Mouse (Mus musculus) spleen, adult 18-20 months (tissue): ENCODE data around the gene Gk.
A peak's percentile ranks its signal among the peaks of the same experiment; 100 is the strongest.

Experiments
- DNase-seq, 2 experiments: peaks; one replicate each; pipeline ENCODE4 v3.0.0; 2022; ENCODE audit warnings: mixed read lengths in 2 of 2

Gk gene

GRCm38 (mm10) chrX:85776544-85777087, at the start of gene Gk:
Gene Gk (minus strand): TSS chrX:85776819.
- peak; percentile 96 for DNase-seq

- DNase-seq, result no peak
Measured at GRCm38 (mm10) chrX:85804706-85805376, 28.2 kb upstream of the Gk start.

DNA sequence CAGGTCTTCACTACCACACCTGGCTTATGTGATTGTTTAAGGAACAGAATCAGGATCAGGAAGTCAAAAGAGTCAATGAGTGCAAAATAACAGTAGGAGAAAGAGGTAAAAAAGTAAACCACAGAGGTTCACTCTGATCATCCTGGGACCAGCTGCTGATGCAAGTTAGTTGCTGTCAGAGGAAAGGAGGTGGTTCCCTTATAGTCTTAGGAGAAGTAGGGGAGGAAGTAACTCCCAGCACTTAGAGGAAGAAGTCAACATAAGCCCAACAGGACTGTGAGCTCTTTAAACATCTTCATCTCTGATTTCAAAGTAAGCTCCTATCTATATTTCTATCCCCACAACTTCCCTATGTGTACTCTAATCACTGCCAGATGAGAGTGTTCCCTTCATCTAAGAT, 26.4 kb upstream of the Gk start:
- no peak for DNase-seq

GRCm38 (mm10) chrX:85797449-85797848, 20.8 kb upstream of the Gk start:
- DNase-seq, result no peak

DNA sequence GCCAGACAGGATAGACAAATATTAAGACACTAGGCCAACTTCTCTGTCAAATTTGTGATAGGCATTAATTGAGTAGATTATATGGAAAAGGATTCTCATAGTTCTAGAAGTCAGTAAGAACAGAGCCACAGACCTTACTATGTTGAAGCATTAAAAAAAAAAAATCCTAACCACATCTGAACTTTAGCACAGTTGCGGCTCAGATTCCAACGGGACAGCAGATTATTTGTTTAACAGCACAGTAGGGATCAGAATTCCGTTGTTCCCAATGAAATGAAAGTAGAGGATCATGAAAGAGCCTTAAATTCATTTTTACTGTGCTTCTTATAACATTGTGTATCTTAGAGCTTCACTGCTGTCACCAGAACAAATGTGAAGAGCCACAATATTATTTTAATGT, 1.7 kb upstream of the Gk start:
- no peak for DNase-seq

DNA sequence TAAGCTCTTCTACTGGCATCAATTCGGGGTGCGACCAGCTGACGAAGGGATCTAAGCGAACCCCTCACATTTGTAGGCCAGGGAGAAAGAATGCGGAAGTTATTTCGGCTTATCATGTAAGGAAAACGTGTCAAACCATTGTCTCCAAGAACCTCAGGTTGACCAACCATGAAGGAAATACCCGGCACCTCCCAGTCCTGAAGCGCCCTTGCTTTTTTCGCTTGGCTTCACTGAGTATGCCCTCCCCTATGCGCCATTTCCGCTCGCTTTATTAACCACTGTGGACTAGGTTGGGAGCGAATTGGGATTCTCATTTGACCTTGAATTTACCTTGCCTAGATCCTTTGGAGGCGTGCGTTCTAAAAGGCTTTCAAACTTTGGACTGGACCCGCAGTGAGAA, 522 bp upstream of the Gk start:
- DNase-seq, result no peak

GRCm38 (mm10) chrX:85775879-85776543, 608 bp downstream of the Gk start:
- DNase-seq, result peak in 1 of 2 experiments; percentile 6

DNA sequence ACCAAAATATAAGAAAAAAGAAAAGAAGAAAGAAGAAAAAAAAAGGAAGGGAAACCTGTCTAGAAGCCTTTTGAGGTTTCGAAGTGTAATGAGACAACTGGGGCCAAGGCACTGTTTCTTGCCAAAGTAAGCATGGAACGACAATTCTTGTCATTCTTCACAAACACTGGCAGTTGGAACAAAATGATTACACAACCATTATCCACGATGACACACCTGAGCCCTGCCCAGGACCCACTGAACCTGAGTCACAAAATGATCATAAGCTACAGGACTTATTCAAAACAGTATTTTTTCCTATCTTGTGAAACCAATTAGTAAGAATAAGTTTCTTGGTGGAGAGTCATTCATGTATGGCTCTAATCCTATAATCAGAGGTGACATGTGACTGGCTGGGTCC, 5.3 kb downstream of the Gk start:
- DNase-seq, result no peak

GRCm38 (mm10) chrX:85770747-85771146, 5.9 kb downstream of the Gk start:
- no peak for DNase-seq

DNA sequence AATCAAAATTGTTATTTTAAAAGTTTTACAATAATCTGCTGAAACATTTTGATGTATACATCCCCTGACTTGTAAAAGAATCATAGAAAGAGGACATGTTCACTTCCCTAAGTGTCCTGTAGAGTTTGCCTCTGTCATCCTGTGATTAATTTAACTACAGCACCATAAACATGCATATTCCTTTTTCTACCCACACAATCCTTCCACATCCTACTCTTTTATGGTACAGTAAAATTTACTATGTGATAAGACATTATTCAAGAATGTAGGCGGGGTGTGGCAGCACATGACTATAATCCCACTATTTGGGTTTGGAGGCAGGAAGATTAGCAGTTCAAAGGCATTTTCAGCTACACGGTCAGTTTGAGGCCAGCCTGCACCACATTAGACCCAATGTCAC, 8.0 kb downstream of the Gk start:
- DNase-seq, result no peak

GRCm38 (mm10) chrX:85756005-85756404, 20.6 kb downstream of the Gk start:
- DNase-seq, result no peak

DNA sequence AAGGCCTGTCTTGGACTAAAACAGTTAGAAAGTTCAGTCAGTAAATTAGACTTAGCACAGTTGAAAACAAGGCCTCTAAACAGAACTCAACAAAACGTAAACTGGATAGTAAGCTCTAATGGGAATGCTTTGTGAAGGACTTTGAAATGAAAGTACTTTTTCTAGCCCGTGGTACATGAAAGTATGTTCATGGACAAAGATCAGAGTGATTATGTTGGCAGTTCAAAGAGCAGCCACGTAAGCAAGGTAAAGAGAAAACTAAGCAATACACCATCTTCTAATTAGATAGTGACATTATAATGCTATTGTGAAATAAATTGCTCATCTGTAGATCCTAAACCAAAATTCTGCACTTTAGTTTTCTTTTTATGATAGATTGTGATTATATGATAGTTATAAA, 32.8 kb downstream of the Gk start:
- no peak for DNase-seq

DNA sequence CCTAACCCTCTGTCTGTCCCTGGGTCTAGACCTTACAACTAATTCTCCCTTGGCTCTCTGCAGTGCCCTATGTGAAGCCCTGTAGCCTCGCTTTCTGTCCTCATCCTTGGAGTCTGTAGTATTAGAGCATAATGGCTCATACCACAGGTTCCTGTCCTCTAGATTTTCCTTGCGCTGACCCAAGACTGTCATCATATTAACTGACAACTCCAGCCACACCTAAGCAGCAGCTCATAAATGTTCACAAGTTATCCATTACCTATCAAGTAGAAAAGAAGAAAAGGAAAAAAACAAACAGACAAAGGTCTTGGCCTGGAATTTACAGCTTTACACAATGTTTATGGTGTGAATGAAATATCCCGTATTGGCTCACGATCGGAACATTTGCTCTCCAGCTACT, 43.4 kb downstream of the Gk start:
- DNase-seq, result no peak

DNA sequence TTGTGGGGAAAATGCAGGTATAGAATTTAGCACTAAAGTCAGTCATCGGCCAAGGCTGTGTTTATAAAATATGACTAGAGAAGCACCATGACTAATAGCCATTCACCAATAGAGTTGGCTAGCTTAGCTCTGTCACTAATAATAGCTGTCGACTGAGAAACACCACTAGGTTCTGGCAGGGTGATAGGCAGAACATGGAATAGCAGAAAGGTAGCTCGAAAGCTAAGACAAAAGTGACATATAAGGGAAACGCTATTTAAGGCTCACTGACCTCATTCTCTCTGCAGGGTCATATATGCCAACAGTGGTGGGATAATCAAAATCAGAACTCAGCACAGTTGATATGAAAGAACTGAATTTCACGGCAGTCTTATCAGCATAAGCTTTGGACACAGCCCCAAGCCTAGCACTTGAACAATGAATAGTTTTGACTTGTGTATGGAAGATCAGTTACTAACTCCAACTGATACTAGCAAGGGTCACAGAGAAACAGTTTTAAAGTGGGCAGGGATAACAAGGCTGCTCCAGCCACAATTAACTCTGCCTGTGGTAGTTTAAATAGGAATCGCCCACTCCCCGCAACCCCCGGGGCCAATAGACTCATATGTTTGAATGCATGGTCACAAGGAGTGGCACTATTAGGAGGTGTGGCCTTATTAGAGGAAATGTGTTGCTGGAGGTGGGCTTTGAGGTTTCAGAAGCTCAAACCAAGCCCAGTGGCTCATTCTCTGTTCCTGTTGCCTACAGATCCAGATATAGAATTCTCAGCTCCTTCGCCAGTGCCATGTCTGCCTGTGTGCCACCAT, 45.3 kb downstream of the Gk start:
- DNase-seq, result no peak

- DNase-seq, result peak; percentile 6 to 44
Measured at GRCm38 (mm10) chrX:85721226-85721625, 55.4 kb downstream of the Gk start.

DNA sequence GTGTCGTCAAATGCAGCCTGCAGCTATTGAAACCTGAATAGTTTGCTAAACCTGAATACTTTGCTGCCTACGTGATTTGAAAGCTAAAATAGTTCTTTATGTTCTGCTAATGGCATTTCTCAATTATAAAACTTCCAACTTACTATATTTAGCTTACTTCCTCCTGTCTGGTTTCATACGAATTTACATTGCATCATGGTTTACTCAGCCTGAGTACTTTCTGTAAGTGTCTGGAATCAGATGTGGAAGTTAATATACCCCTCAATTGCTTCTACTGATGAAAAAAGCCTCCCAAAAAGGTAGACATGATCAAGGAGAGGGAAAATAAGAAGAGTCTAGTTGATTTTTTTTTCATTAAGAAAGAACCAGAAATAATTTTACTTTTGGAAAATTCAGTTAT, 66.2 kb downstream of the Gk start:
- DNase-seq, result no peak

GRCm38 (mm10) chrX:85705715-85706114, 70.9 kb downstream of the Gk start:
- no peak for DNase-seq

DNA sequence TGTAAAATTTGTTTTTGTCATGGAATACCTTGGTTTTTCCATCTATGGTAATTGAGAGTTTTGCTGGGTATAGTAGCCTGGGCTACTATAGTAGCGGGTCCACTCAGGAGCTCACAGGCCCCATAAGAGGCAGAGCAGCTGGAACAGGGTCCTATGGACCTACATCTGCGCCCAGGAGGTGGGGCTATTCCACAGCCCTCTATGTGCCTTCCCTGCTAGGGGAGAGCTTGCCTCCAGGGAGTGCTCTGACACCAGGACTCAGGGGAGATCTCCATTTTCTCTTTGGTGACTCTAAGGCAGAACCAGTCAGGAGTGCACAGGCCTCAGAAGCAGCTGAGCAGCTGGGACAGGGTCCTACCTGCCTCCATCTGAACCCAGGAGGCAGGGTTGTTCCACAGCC, 92.9 kb downstream of the Gk start:
- no peak for DNase-seq

DNA sequence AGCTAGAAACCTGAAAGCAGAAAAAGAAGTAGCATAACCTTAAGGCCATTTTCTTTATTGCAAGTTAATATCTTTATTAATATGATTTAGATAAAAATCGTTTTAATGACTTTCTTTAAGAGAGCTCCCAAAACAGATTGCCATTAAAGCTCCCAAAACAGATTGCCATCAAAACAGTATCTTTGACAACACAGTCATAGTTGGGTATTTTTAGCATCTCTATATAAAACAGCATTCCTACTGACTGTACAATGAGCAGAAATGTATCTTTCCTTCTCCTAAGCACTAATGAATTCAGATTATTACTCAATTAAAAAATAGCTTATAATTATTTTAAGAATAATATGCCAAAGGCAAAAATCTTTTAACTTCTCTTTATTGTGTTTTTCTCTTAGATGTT, 94.5 kb downstream of the Gk start:
- no peak for DNase-seq

GRCm38 (mm10) chrX:85676808-85677207, 99.8 kb downstream of the Gk start:
- peak in 1 of 2 experiments; percentile 9 for DNase-seq
